Mouse (Mus musculus): ENCODE results near the gene Fam193a.
A peak's percentile ranks its signal among the peaks of the same experiment; 100 is the strongest.

The Fam193a gene

DNA sequence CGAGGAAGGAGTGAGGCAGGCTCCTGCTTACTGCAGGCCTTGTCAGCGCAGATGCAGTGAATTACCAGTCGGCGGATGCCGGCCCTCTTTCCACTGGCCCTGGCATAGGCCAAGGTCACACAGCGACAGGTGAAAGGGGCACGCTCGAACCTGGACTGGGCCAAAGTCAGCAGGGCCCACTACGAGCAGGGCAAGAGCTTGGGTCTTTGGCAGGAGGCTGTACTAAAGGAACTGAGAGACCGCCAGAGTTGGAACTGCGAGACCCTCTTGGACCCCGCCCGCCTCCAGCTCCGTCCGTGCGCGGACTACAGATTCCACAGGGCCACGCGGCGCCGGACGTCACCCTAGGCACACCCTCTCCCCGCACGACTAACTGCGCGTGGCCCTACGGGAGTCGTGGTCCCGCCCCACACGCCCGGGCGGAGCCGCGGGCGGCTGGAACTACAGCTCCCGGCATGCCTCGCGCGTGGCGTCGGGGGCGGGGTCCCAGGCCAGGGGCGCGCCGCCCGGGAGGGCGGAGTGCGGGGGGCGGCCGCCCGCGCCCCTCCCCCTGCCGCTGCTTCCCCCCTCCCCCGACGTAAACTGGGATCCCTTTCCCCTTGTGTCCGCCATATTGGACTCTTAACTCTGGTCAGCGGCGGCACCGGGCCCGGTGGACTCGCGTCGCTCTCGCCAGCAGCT lies at the start of gene Fam193a:
Gene Fam193a (plus strand): TSS at position 593 of the 681 bp plus-strand sequence.
- DNase-seq (ENCODE audit: low spot score) = peak; percentile 96

DNA sequence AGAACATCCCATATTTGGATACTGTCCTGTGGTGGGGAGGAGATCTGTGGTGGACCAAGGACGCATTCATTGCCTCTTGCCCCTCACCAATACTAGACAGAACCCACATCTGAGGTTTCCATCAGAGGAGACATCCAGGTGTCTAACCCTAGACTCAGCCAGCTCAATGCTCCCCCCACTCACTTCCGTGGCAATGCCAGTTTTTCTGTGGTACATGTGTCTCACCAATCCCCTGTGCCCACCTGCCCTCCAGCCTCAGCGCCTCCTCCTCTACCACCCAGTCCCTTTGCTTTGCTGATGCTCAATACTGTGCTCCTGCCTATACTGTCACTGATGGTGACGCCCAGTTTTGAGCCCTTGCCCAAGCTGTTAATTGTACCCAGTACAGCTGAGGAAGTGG lies 48.5 kb upstream of the Fam193a start:
- no peak for DNase-seq (ENCODE audit: low spot score)

DNA sequence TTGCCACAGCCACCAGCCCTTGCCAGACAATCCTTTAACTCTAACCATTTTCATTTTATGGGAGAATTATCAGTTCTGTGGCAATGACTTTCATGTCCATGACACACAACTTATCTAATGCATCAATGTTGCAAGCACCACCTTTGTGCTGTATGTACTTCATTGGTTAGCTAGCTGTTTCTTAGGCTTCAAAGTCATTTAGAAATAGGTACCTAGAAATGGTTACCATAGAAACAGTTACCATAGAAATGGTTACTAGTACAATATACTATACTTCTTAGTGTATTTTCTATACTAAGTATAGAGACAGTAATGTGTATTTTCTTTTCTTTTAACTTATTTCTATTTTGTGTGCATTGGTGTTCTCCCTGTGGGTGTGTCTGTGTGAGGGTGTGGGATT lies 44.4 kb upstream of the Fam193a start:
- DNase-seq (ENCODE audit: low spot score) = no peak

- DNase-seq (ENCODE audit: low spot score) = peak; percentile 8
Observed at GRCm38 (mm10) chr5:34326249-34326691, 43.5 kb upstream of the Fam193a start.

- DNase-seq (ENCODE audit: low spot score) = peak; percentile 23
Observed at GRCm38 (mm10) chr5:34326875-34327576, 42.7 kb upstream of the Fam193a start.

DNA sequence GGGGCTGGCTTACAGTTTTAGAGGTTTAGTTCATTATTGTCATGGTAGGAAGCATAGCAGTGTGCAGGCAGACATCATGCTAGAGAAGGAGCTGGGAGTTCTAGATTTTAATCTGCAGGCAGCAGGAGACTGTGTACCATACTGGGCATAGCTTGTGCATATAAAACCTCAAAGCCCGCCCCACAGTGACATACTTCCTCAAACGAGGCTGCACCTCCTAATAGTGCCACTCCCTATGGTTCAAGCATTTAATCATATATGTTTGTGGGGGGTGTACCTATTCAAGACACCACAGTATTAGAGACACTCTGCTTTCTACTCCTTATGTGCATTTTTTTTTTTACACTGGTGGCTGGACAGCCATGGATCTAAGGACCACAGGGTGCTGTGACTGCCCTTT lies 39.6 kb upstream of the Fam193a start:
- no peak for DNase-seq (ENCODE audit: low spot score)

- DNase-seq (ENCODE audit: low spot score) = no peak
Observed at GRCm38 (mm10) chr5:34334081-34334480, 35.7 kb upstream of the Fam193a start.

- DNase-seq (ENCODE audit: low spot score) = no peak
Observed at GRCm38 (mm10) chr5:34335539-34336096, 34.1 kb upstream of the Fam193a start.

DNA sequence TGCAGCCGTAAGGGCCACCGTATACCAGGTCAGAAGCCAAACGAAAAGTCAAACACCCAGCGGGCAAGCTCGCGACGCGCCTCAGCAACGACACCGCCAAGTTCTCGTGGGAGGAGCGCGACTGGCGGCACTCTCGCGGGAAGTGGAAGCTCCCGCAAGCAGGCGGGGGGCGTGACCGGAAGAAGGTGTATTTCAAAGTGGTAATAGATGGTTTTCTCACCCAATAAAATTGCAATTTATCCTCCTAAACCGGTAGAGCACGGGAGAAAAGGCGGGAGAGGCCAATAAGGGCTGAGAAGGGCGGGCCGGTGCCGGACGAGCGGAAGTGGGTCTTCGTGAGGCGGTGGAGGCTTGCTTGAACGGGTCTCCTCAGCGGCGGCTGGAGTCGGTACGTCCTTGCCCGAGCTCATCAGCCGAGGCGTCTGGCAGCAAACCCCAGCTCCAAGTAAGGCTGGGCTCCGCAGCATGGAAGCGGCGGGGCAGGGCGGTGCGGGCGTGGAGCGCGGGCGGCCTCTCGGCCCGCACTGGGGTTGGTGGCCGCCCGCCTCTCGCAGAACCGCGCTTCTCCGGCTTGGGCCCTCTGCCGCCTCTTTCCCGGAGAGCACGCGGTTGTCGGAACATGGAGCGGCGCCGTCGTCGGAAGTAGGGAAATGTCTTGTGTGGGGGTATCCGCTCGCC lies 33.5 kb upstream of the Fam193a start, which contains the start of gene Rnf4:
Gene Rnf4 (plus strand): TSS at position 193 of the 678 bp plus-strand sequence.
- DNase-seq (ENCODE audit: low spot score) = peak; percentile 97

- DNase-seq (ENCODE audit: low spot score) = peak; percentile 52
Observed at GRCm38 (mm10) chr5:34336775-34337450, 32.8 kb upstream of the Fam193a start.

- no peak for DNase-seq (ENCODE audit: low spot score)
Observed at GRCm38 (mm10) chr5:34340246-34340645, 29.5 kb upstream of the Fam193a start.

GRCm38 (mm10) chr5:34352084-34352631 lies 17.6 kb upstream of the Fam193a start:
- DNase-seq (ENCODE audit: low spot score) = no peak

- no peak for DNase-seq (ENCODE audit: low spot score)
Observed at GRCm38 (mm10) chr5:34360261-34360660, 9.5 kb upstream of the Fam193a start.

- DNase-seq (ENCODE audit: low spot score) = no peak
Observed at GRCm38 (mm10) chr5:34363115-34363514, 6.6 kb upstream of the Fam193a start.

DNA sequence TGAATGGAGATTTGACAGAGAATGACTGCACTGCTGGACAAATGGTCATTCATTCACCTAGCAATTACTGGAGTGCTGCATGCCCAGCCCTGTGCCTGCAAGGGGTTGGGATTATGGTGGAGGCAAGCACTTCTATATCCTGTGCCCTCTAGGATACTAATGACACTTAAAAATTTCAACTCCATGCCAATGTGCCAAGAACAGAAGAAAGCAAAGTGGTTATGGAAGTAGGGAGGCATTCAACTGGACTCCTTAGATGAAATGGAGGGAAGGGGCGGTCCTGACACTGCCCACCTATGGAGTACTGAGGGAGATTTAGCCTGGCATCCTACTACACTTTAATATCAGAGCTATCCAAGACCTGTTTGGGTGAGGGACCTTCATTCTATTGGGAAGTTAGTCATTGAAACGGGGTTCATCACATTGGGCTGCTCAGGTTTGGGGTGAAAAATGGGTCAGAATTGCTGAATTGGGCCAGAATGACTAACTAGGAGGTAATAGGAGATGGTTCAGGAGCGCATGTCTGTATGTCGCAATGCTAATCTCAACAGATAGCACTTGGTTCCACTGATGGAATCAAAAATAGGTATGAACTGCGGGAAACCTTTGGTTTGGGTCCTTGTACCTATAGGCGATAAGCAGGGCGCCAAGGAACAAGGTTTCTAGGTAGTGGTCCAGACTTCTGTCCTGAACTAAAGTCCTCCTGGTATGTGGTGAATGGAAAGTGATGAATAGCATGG lies 1.0 kb upstream of the Fam193a start:
- no peak for DNase-seq (ENCODE audit: low spot score)

DNA sequence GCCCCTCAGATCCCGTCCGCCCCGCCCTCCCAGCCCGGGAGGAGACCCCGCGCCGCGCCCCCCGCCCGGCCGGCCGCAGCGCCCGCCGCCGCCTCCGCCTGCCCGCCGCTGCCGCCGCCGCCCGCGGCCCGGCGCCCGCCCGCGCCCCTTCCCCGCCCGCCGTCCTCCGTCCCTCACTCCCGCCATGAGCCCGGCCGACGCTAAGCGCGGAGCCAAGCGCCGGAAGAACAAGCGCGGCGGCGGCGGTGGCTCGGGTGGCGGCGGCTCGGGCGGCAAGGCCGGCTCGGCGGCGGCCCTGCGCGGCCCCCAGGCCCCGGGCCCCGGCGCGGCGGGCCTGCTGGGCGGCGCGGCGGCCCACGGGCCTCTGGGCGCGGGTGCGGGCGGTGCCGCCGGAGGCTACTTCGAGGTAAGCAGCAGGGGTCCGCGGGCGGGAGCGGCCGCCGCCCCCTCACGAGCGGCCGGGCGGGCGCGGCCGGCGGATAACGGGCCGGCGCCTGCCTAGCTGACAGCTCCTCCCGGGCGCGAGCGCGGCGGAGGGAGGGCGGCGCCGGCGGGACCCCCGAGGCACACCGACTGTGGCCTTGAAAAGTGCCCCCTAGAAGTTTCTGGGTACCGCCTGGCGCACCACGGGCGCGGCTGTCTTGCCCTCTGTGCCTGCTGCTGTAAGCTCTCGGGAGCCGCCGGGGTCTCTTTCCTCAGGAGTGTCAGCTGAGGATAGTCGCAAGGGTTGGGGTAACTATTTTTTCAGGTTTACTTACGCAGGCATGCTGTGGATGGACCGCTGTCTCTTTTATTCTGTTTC lies 490 bp downstream of the Fam193a start:
- DNase-seq (ENCODE audit: low spot score) = peak; percentile 14

DNA sequence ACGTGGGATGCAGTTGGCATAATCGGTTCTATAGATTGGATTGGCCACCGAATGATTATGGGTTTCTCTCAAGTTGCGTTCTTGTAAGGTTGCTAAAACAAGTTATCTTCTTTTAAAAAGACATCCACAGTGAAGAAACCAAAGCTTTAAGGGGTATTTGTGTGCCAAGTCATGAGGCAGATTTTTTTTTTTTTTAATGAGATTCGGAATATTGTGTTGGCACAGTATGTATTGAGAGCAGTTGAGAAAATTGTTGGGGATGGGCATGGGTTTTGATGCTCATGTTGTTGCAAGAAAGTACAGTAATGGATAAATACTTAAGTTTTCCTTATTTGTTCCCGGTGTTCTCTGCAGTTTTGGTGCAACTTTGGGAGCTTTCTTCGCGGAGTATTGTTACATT lies 1.1 kb downstream of the Fam193a start:
- DNase-seq (ENCODE audit: low spot score) = no peak

DNA sequence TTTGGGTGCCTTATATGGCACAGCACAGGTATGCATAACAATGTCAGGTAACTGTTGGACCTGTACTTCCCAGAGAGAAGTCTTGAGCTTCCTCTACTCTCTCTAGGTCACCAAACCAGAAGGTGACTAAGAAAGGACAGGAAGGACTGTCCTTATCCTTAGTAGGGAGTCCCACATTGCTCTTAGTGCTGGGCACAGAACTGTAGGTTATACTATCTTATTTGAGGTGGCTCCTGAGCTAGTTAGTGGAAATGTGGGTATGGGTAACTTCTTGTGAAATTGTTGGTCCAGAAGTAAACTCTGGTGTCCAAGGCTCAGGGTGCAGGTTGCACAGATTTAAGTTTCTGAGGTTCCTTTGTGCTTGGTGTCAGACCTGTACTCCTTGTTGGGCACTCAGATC lies 2.4 kb downstream of the Fam193a start:
- no peak for DNase-seq (ENCODE audit: low spot score)

DNA sequence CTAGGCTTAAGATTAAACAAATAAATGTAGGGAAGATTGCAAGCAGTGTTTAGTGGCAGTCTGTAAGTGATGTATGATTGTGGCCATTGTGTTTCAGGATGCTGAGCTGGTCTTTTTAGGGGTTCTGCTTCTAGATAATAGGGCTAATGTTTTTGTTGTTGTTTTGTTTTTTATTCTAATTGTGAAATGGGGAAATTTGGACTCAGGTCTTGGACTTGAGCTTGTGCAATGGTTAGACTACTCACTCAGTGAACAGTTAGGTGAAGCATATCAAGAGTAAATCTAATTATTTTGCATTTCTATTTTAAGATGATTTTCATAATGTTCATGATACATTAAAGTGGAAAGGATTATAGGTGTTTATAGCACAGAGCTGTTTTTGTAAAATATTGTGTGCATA lies 2.8 kb downstream of the Fam193a start:
- no peak for DNase-seq (ENCODE audit: low spot score)

GRCm38 (mm10) chr5:34378787-34379186 lies 9.1 kb downstream of the Fam193a start:
- no peak for DNase-seq (ENCODE audit: low spot score)

All from urinary bladder, postnatal 25 days (tissue).